ENCODE assay signal across 8 mouse cellular contexts in genomic region chr10:94034876-94035657, GRCm38 (mm10). TPM values are rescaled to one million over a fixed set of nuclear protein-coding genes. Genes with fewer than 3 reads are reported as not detected.
DNase-seq lines count a peak whose midpoint lies in the region; ATAC-seq and TF ChIP-seq lines count a peak whose summit lies in the region.

No protein-coding gene starts in this region.

- peak overlapping the region; percentile 88 for H3K9ac ChIP-seq in heart, embryonic 12.5 days
- peak overlapping the region; percentile 80 for H3K9ac ChIP-seq in embryonic facial prominence, embryonic 14.5 days (ENCODE audit: low read depth, low read length)
- H3K9ac ChIP-seq in hindbrain, embryonic 11.5 days (ENCODE audit: low read depth, low read length), result peak overlapping the region; percentile 89
- H3K9ac ChIP-seq in limb, embryonic 13.5 days, result peak overlapping the region; percentile 83
- peak overlapping the region; percentile 87 for H3K9ac ChIP-seq in midbrain, embryonic 11.5 days (ENCODE audit: low read length)

- no peaks in the 10 kb centered on the region for H3K27me3 ChIP-seq in heart, embryonic 12.5 days (replicated peaks)
- H3K27me3 ChIP-seq in embryonic facial prominence, embryonic 14.5 days (replicated peaks; ENCODE audit: control insufficient read depth, insufficient read depth, low read length), result no peaks in the 10 kb centered on the region
- H3K27me3 ChIP-seq in hindbrain, embryonic 11.5 days (ENCODE audit: control insufficient read depth, insufficient read depth, low read length), result no peaks in the 10 kb centered on the region
- H3K27me3 ChIP-seq in limb, embryonic 13.5 days, result no peaks in the 10 kb centered on the region
- H3K27me3 ChIP-seq in midbrain, embryonic 11.5 days (ENCODE audit: control insufficient read depth, insufficient read depth, low read length), result no peaks in the 10 kb centered on the region
- no peaks in the 10 kb centered on the region for H3K27me3 ChIP-seq in testis, adult 2 months (ENCODE audit: control insufficient read depth, insufficient read depth, low read length)

- DNase-seq in heart, adult 9 months (ENCODE audit: low spot score in 2 of 2), result no peak
- DNase-seq in R1 (ENCODE audit: low read depth, low spot score), result peak; percentile 81
- DNase-seq in embryonic facial prominence, embryonic 14.5 days (ENCODE audit: low spot score), result peak; percentile 54
- DNase-seq in hindbrain, embryonic 11.5 days (ENCODE audit: low spot score), result peak; percentile 73
- no peak for DNase-seq in midbrain, embryonic 11.5 days (ENCODE audit: low spot score, missing footprints)

- peak; percentile 86 for ATAC-seq in heart, embryonic 12.5 days (ENCODE audit: insufficient number of reproducible peaks, low FRiP score)
- ATAC-seq in embryonic facial prominence, embryonic 14.5 days (ENCODE audit: low read depth), result peak; percentile 69
- ATAC-seq in hindbrain, embryonic 11.5 days (ENCODE audit: low FRiP score), result peak; percentile 86
- ATAC-seq in limb, embryonic 13.5 days (ENCODE audit: low FRiP score, low read depth), result peak; percentile 82
- peak; percentile 77 for ATAC-seq in midbrain, embryonic 11.5 days (ENCODE audit: low FRiP score)

- peaks cover 3% of the 10 kb centered on the region; the same call in 1 of the 2 replicates for H3K36me3 ChIP-seq in heart, embryonic 12.5 days
- H3K36me3 ChIP-seq in embryonic facial prominence, embryonic 14.5 days (ENCODE audit: control insufficient read depth, insufficient read depth, low read length), result no peaks in the 10 kb centered on the region; the same call in 1 of the 2 replicates
- H3K36me3 ChIP-seq in hindbrain, embryonic 11.5 days (ENCODE audit: control insufficient read depth, insufficient read depth, low read length), result no peaks in the 10 kb centered on the region
- peaks cover 1% of the 10 kb centered on the region; the same call in 1 of the 2 replicates for H3K36me3 ChIP-seq in limb, embryonic 13.5 days
- H3K36me3 ChIP-seq in midbrain, embryonic 11.5 days (ENCODE audit: control insufficient read depth, insufficient read depth, low read length), result no peaks in the 10 kb centered on the region
- H3K36me3 ChIP-seq in testis, adult 2 months (ENCODE audit: control insufficient read depth, insufficient read depth, low read length), result no peaks in the 10 kb centered on the region

- H3K4me1 ChIP-seq in heart, embryonic 12.5 days (replicated peaks), result peaks cover 13% of the 10 kb centered on the region
- peaks cover 12% of the 10 kb centered on the region for H3K4me1 ChIP-seq in embryonic facial prominence, embryonic 14.5 days (ENCODE audit: control insufficient read depth, insufficient read depth, low read length)
- no peaks in the 10 kb centered on the region for H3K4me1 ChIP-seq in hindbrain, embryonic 11.5 days (replicated peaks; ENCODE audit: control insufficient read depth, insufficient read depth, low read length)
- peaks cover 20% of the 10 kb centered on the region for H3K4me1 ChIP-seq in limb, embryonic 13.5 days
- H3K4me1 ChIP-seq in midbrain, embryonic 11.5 days (ENCODE audit: control insufficient read depth, insufficient read depth, low read length), result peaks cover 20% of the 10 kb centered on the region
- H3K4me1 ChIP-seq in testis, adult 2 months (ENCODE audit: control insufficient read depth, insufficient read depth, low read length), result no peaks in the 10 kb centered on the region; the same call in 1 of the 2 replicates

- H3K4me2 ChIP-seq in heart, embryonic 12.5 days, result peak overlapping the region; percentile 79
- peak overlapping the region; percentile 84 for H3K4me2 ChIP-seq in embryonic facial prominence, embryonic 14.5 days (ENCODE audit: low read depth, low read length)
- peak overlapping the region; percentile 68 for H3K4me2 ChIP-seq in hindbrain, embryonic 11.5 days (replicated peaks; ENCODE audit: low read depth, low read length)
- H3K4me2 ChIP-seq in limb, embryonic 13.5 days (replicated peaks), result peak overlapping the region; percentile 82
- H3K4me2 ChIP-seq in midbrain, embryonic 11.5 days, result peak overlapping the region; percentile 78

- 3% methylated on average over 30 of the region's 30 CpGs for WGBS in heart, embryonic 12.5 days
- WGBS in embryonic facial prominence, embryonic 14.5 days, result 2% methylated on average over 24 of the region's 30 CpGs
- 2% methylated on average over 30 of the region's 30 CpGs for WGBS in hindbrain, embryonic 11.5 days
- WGBS in limb, embryonic 13.5 days, result 1% methylated on average over 30 of the region's 30 CpGs
- 1% methylated on average over 30 of the region's 30 CpGs for WGBS in midbrain, embryonic 11.5 days

- H3K9me3 ChIP-seq in heart, embryonic 12.5 days (replicated peaks), result no peaks in the 10 kb centered on the region
- no peaks in the 10 kb centered on the region for H3K9me3 ChIP-seq in embryonic facial prominence, embryonic 14.5 days (ENCODE audit: control insufficient read depth, low read length)
- H3K9me3 ChIP-seq in hindbrain, embryonic 11.5 days (ENCODE audit: control insufficient read depth, low read length), result no peaks in the 10 kb centered on the region
- H3K9me3 ChIP-seq in limb, embryonic 13.5 days, result no peaks in the 10 kb centered on the region
- H3K9me3 ChIP-seq in midbrain, embryonic 11.5 days (ENCODE audit: control insufficient read depth, low read length), result no peaks in the 10 kb centered on the region

- no peak for TF ChIP-seq POLR2A in testis, adult 2 months (IDR thresholded peaks at IDR 0.05; ENCODE audit: control insufficient read depth, low read depth, low read length)

- TF ChIP-seq CTCF in testis, adult 2 months (IDR thresholded peaks at IDR 0.05; ENCODE audit: control insufficient read depth, insufficient read depth, insufficient replicate concordance, low read depth, low read length), result no peak

- H3K4me3 ChIP-seq in heart, embryonic 12.5 days, result peak overlapping the region; percentile 89
- peak overlapping the region; percentile 76 for H3K4me3 ChIP-seq in embryonic facial prominence, embryonic 14.5 days (ENCODE audit: low read depth, low read length)
- H3K4me3 ChIP-seq in hindbrain, embryonic 11.5 days (ENCODE audit: low read depth, low read length), result peak overlapping the region; percentile 86
- H3K4me3 ChIP-seq in limb, embryonic 13.5 days, result peak overlapping the region; percentile 86
- H3K4me3 ChIP-seq in midbrain, embryonic 11.5 days (ENCODE audit: low read depth, low read length), result peak overlapping the region; percentile 85
- peak overlapping the region; percentile 94 for H3K4me3 ChIP-seq in testis, adult 2 months (ENCODE audit: control insufficient read depth, low read depth, low read length)

- H3K27ac ChIP-seq in heart, embryonic 12.5 days (ENCODE audit: poor library complexity, severe bottlenecking), result peak overlapping the region; percentile 35; the same call in 1 of the 2 replicates
- peak overlapping the region; percentile 35; the same call in 1 of the 2 replicates for H3K27ac ChIP-seq in embryonic facial prominence, embryonic 14.5 days (replicated peaks; ENCODE audit: low read depth, low read length)
- peak overlapping the region; percentile 61; the same call in 1 of the 2 replicates for H3K27ac ChIP-seq in hindbrain, embryonic 11.5 days (ENCODE audit: low read depth, low read length)
- H3K27ac ChIP-seq in limb, embryonic 13.5 days, result no peak overlapping the region
- no peak overlapping the region; the same call in 1 of the 2 replicates for H3K27ac ChIP-seq in midbrain, embryonic 11.5 days (ENCODE audit: low read depth, low read length)
- H3K27ac ChIP-seq in testis, adult 2 months (ENCODE audit: control insufficient read depth, insufficient read depth, low read depth, low read length), result peak overlapping the region; percentile 37

RNA-seq across cellular contexts. Expression of gene Vezt, which starts 0.6 kb away (rescaled TPM):
- polyA plus RNA-seq in heart, embryonic 12.5 days (2016; fragmentation: Nextera tagmentation; extraction: Ambion mirVana), result 29.4 and 30.5 TPM in 2 replicates
- 29.0 and 32.5 TPM in 2 replicates for polyA plus RNA-seq in embryonic facial prominence, embryonic 14.5 days (2014; fragmentation: Nextera tagmentation; extraction: Ambion mirVana)
- polyA plus RNA-seq in hindbrain, embryonic 11.5 days (2014; fragmentation: Nextera tagmentation; extraction: Ambion mirVana), result 45.0 and 45.6 TPM in 2 replicates
- 25.7 and 28.0 TPM in 2 replicates for polyA plus RNA-seq in limb, embryonic 13.5 days (2015; fragmentation: Nextera tagmentation; extraction: Ambion mirVana)
- polyA plus RNA-seq in midbrain, embryonic 11.5 days (2014; fragmentation: Nextera tagmentation; extraction: Ambion mirVana), result 45.9 and 46.7 TPM in 2 replicates
- 25.3 and 33.7 TPM in 2 replicates for polyA plus RNA-seq in testis, adult 2 months (2012; rRNA removed)

RNA-seq across cellular contexts. Expression of gene Fgd6, which starts 0.7 kb away (rescaled TPM):
- polyA plus RNA-seq in heart, embryonic 12.5 days (2016; fragmentation: Nextera tagmentation; extraction: Ambion mirVana), result 3.7 and 4.0 TPM in 2 replicates
- polyA plus RNA-seq in embryonic facial prominence, embryonic 14.5 days (2014; fragmentation: Nextera tagmentation; extraction: Ambion mirVana), result 2.8 and 3.1 TPM in 2 replicates
- 5.0 and 6.7 TPM in 2 replicates for polyA plus RNA-seq in hindbrain, embryonic 11.5 days (2014; fragmentation: Nextera tagmentation; extraction: Ambion mirVana)
- 3.3 and 4.0 TPM in 2 replicates for polyA plus RNA-seq in limb, embryonic 13.5 days (2015; fragmentation: Nextera tagmentation; extraction: Ambion mirVana)
- 4.9 and 5.6 TPM in 2 replicates for polyA plus RNA-seq in midbrain, embryonic 11.5 days (2014; fragmentation: Nextera tagmentation; extraction: Ambion mirVana)
- 10.7 and 12.1 TPM in 2 replicates for polyA plus RNA-seq in testis, adult 2 months (2012; rRNA removed)

Comparison
In these comparisons a context has a peak if more than half of its experiments do, and no peak if none do; other contexts are left out.
1. H3K27ac ChIP-seq: peak in heart, embryonic 12.5 days (single experiment), embryonic facial prominence, embryonic 14.5 days (single experiment), hindbrain, embryonic 11.5 days (single experiment) and testis, adult 2 months (single experiment); none in limb, embryonic 13.5 days (single experiment) and midbrain, embryonic 11.5 days (single experiment).
2. DNase-seq: peak in R1 (single experiment), embryonic facial prominence, embryonic 14.5 days (single experiment) and hindbrain, embryonic 11.5 days (single experiment); none in heart, adult 9 months (0 of 2) and midbrain, embryonic 11.5 days (single experiment).
3. Peak in every context shown above with its lines, with median percentiles within 50 percentile points of each other: ATAC-seq, H3K4me2 ChIP-seq, H3K4me3 ChIP-seq and H3K9ac ChIP-seq.